Mouse (Mus musculus) MEL (cell line): ENCODE data around the gene Ica1l. TPM values are rescaled to one million over a fixed set of nuclear protein-coding genes. Genes with fewer than 3 reads are reported as not detected.

ENCODE experiments used
- DNase-seq: peaks from one replicate; pipeline ENCODE4 v3.0.0; 2011; ENCODE audit warnings: low read depth, low spot score
- H3K27ac ChIP-seq: 2 replicates; pipeline ENCODE4 v1.5.1; 2012; ENCODE audit warnings: low read depth, mild to moderate bottlenecking, control low read depth, low read length, moderate library complexity; ENCODE audit not compliant: control insufficient read depth
- H3K27me3 ChIP-seq, 2 experiments: fragments of 150-350 bp in 1 of 2; sonication (generic) in 1 of 2; 2 replicates each; pipeline ENCODE4 v1.6.1; 2012; ENCODE audit warnings: low read length in 2 of 2, mild to moderate bottlenecking in 2 of 2, improper control_type of control experiment in 1 of 2, moderate library complexity in 1 of 2; ENCODE audit not compliant: insufficient read depth in 2 of 2, control insufficient read depth in 1 of 2
- H3K36me3 ChIP-seq, 2 experiments: 2 replicates each; pipeline ENCODE4 v1.6.1; 2012 to 2014; ENCODE audit warnings: low read length in 2 of 2, improper control_type of control experiment in 1 of 2, inconsistent platforms in 1 of 2, mild to moderate bottlenecking in 1 of 2; ENCODE audit not compliant: insufficient read depth in 2 of 2, control insufficient read depth in 1 of 2
- H3K4me1 ChIP-seq, 2 experiments: fragments of 150-350 bp in 1 of 2; sonication (generic) in 1 of 2; 2 replicates each; pipeline ENCODE4 v1.6.1; 2012; ENCODE audit warnings: low read length in 2 of 2, improper control_type of control experiment in 1 of 2, mild to moderate bottlenecking in 1 of 2; ENCODE audit not compliant: insufficient read depth in 2 of 2, control insufficient read depth in 1 of 2
- H3K4me3 ChIP-seq, 2 experiments: fragments of 150-350 bp in 1 of 2; sonication (generic) in 1 of 2; 2 replicates each; pipeline ENCODE4 v1.5.1; 2012; ENCODE audit warnings: low read depth in 2 of 2, low read length in 2 of 2, mild to moderate bottlenecking in 2 of 2, moderate library complexity in 2 of 2, control low read depth in 1 of 2, improper control_type of control experiment in 1 of 2; ENCODE audit not compliant: control insufficient read depth in 1 of 2, insufficient read depth in 1 of 2
- H3K79me2 ChIP-seq: 2 replicates; pipeline ENCODE4 v1.6.1; 2012; ENCODE audit warnings: mild to moderate bottlenecking, low read length, moderate library complexity; ENCODE audit not compliant: control insufficient read depth, poor library complexity, insufficient read depth
- H3K9ac ChIP-seq: 2 replicates; pipeline ENCODE4 v1.6.1; 2012; ENCODE audit warnings: low read depth, mild to moderate bottlenecking, control low read depth, low read length, moderate library complexity; ENCODE audit not compliant: control insufficient read depth, poor library complexity, severe bottlenecking
- H3K9me3 ChIP-seq: fragments of 150-350 bp; sonication (generic); replicated peaks from 2 replicates; pipeline ENCODE4 v1.6.1; 2012; ENCODE audit warnings: mild to moderate bottlenecking, low read length, improper control_type of control experiment, moderate library complexity; ENCODE audit not compliant: insufficient read depth
- CHD1 ChIP-seq: IDR thresholded peaks from 2 replicates; pipeline ENCODE4 v1.6.1; 2012; ENCODE audit warnings: low read depth, mild to moderate bottlenecking, inconsistent platforms, low read length, improper control_type of control experiment
- CHD2 ChIP-seq: IDR thresholded peaks from 2 replicates; pipeline ENCODE4 v1.6.1; 2011; ENCODE audit warnings: low read length, improper control_type of control experiment
- CTCF ChIP-seq, 3 experiments: IDR thresholded peaks in 2 of 3; conservative IDR thresholded peaks in 1 of 3; 2 replicates each; pipeline ENCODE4 v1.5.1; 2011 to 2012; ENCODE audit warnings: low read length in 3 of 3, low read depth in 2 of 3, mild to moderate bottlenecking in 2 of 3, improper control_type of control experiment in 1 of 3, inconsistent platforms in 1 of 3, mixed read lengths in 1 of 3, moderate library complexity in 1 of 3; ENCODE audit not compliant: control insufficient read depth in 1 of 3, insufficient read depth in 1 of 3, poor library complexity in 1 of 3, severe bottlenecking in 1 of 3
- E2F4 ChIP-seq: IDR thresholded peaks from 2 replicates; pipeline ENCODE4 v1.6.1; 2011; ENCODE audit warnings: low read depth, low read length, improper control_type of control experiment, borderline replicate concordance
- ETS1 ChIP-seq: IDR thresholded peaks from 2 replicates; pipeline ENCODE4 v1.6.1; 2012; ENCODE audit warnings: low read depth, mild to moderate bottlenecking, inconsistent platforms, low read length, improper control_type of control experiment, moderate library complexity
- GABPA ChIP-seq: IDR thresholded peaks from 2 replicates; pipeline ENCODE4 v1.6.1; 2012; ENCODE audit warnings: low read depth, mild to moderate bottlenecking, inconsistent platforms, low read length, improper control_type of control experiment, moderate library complexity
- JUND ChIP-seq: IDR thresholded peaks from 2 replicates; pipeline ENCODE4 v1.6.1; 2011; ENCODE audit warnings: low read depth, mild to moderate bottlenecking, improper control_type of control experiment, low read length
- KAT2A ChIP-seq: conservative IDR thresholded peaks from 2 replicates; pipeline ENCODE4 v1.6.1; 2012; ENCODE audit warnings: low read depth, low read length, improper control_type of control experiment, inconsistent platforms
- MAFK ChIP-seq: IDR thresholded peaks from 2 replicates; pipeline ENCODE4 v1.6.1; 2011; ENCODE audit warnings: low read depth, mild to moderate bottlenecking, low read length, improper control_type of control experiment, borderline replicate concordance
- MAX ChIP-seq: IDR thresholded peaks from 2 replicates; pipeline ENCODE4 v1.6.1; 2011; ENCODE audit warnings: low read length, improper control_type of control experiment
- MAZ ChIP-seq: IDR thresholded peaks from 2 replicates; pipeline ENCODE4 v1.6.1; 2012; ENCODE audit warnings: low read depth, mild to moderate bottlenecking, inconsistent platforms, low read length, improper control_type of control experiment
- MEF2A ChIP-seq: IDR thresholded peaks from 2 replicates; pipeline ENCODE4 v1.6.1; 2014; ENCODE audit warnings: low read depth, mild to moderate bottlenecking, inconsistent platforms, low read length, improper control_type of control experiment; ENCODE audit not compliant: poor library complexity, insufficient replicate concordance, severe bottlenecking; ENCODE audit errors: extremely low read depth
- MYC ChIP-seq: IDR thresholded peaks from 2 replicates; pipeline ENCODE4 v1.6.1; 2011; ENCODE audit warnings: low read depth, mild to moderate bottlenecking, low read length, improper control_type of control experiment, moderate library complexity
- NELFE ChIP-seq: IDR thresholded peaks from 2 replicates; pipeline ENCODE4 v1.6.1; 2011; ENCODE audit warnings: low read depth, low read length, improper control_type of control experiment
- NRF1 ChIP-seq: IDR thresholded peaks from 2 replicates; pipeline ENCODE4 v1.6.1; 2014; ENCODE audit warnings: low read depth, mild to moderate bottlenecking, inconsistent platforms, low read length, improper control_type of control experiment, moderate library complexity; ENCODE audit not compliant: poor library complexity, insufficient read depth, severe bottlenecking
- POLR2A ChIP-seq, 2 experiments: IDR thresholded peaks; 2 replicates each; pipeline ENCODE4 v1.6.1; 2011 to 2012; ENCODE audit warnings: low read length in 2 of 2, mild to moderate bottlenecking in 2 of 2, control low read depth in 1 of 2, improper control_type of control experiment in 1 of 2, low read depth in 1 of 2, moderate library complexity in 1 of 2; ENCODE audit not compliant: control insufficient read depth in 1 of 2, insufficient read depth in 1 of 2, poor library complexity in 1 of 2
- POLR2AphosphoS2 ChIP-seq: IDR thresholded peaks from 2 replicates; pipeline ENCODE4 v1.6.1; 2011; ENCODE audit warnings: low read length, improper control_type of control experiment
- POLR2AphosphoS5 ChIP-seq: IDR thresholded peaks from 2 replicates; pipeline ENCODE4 v1.6.1; 2012; ENCODE audit warnings: low read depth, borderline replicate concordance, mild to moderate bottlenecking, inconsistent platforms, low read length, moderate library complexity, mixed read lengths
- RAD21 ChIP-seq: IDR thresholded peaks from 2 replicates; pipeline ENCODE4 v1.6.1; 2011; ENCODE audit warnings: mild to moderate bottlenecking, low read depth, low read length, improper control_type of control experiment
- RCOR1 ChIP-seq: IDR thresholded peaks from 2 replicates; pipeline ENCODE4 v1.6.1; 2012; ENCODE audit warnings: low read depth, mild to moderate bottlenecking, inconsistent platforms, low read length, improper control_type of control experiment
- SIN3A ChIP-seq: IDR thresholded peaks from 2 replicates; pipeline ENCODE4 v1.6.1; 2012; ENCODE audit warnings: low read length, improper control_type of control experiment, inconsistent platforms
- TAL1 ChIP-seq: IDR thresholded peaks from 2 replicates; pipeline ENCODE4 v1.6.1; 2012; ENCODE audit warnings: mild to moderate bottlenecking, inconsistent platforms, low read length, moderate library complexity, mixed read lengths
- TBP ChIP-seq: IDR thresholded peaks from 2 replicates; pipeline ENCODE4 v1.8.0; 2011; ENCODE audit warnings: low read depth, low read length, improper control_type of control experiment
- UBTF ChIP-seq: IDR thresholded peaks from 2 replicates; pipeline ENCODE4 v1.6.1; 2012; ENCODE audit warnings: low read depth, mild to moderate bottlenecking, inconsistent platforms, low read length, improper control_type of control experiment, moderate library complexity, borderline replicate concordance; ENCODE audit not compliant: insufficient read depth
- USF1 ChIP-seq: IDR thresholded peaks from 2 replicates; pipeline ENCODE4 v1.6.1; 2014; ENCODE audit warnings: low read depth, mild to moderate bottlenecking, inconsistent platforms, low read length, improper control_type of control experiment, moderate library complexity
- USF2 ChIP-seq, 2 experiments: IDR thresholded peaks; 2 replicates each; pipeline ENCODE4 v1.6.1; 2011 to 2012; ENCODE audit warnings: improper control_type of control experiment in 2 of 2, low read length in 2 of 2, borderline replicate concordance in 1 of 2, inconsistent platforms in 1 of 2, low read depth in 1 of 2, mild to moderate bottlenecking in 1 of 2; ENCODE audit not compliant: insufficient read depth in 1 of 2
- ZC3H11A ChIP-seq: IDR thresholded peaks from 2 replicates; pipeline ENCODE4 v1.6.1; 2012; ENCODE audit warnings: low read depth, mild to moderate bottlenecking, inconsistent platforms, low read length, improper control_type of control experiment
- ZKSCAN1 ChIP-seq: IDR thresholded peaks from 2 replicates; pipeline ENCODE4 v1.6.1; 2012; ENCODE audit warnings: low read depth, mild to moderate bottlenecking, inconsistent platforms, low read length, improper control_type of control experiment, moderate library complexity
- ZMIZ1 ChIP-seq: IDR thresholded peaks from 2 replicates; pipeline ENCODE4 v1.6.1; 2012; ENCODE audit warnings: low read depth, mild to moderate bottlenecking, inconsistent platforms, low read length, improper control_type of control experiment, moderate library complexity
- ZNF384 ChIP-seq: IDR thresholded peaks from 2 replicates; pipeline ENCODE4 v1.6.1; 2012; ENCODE audit warnings: low read depth, mild to moderate bottlenecking, inconsistent platforms, low read length, improper control_type of control experiment
- polyA plus RNA-seq, 2 experiments: library from polyadenylated mRNA; stranded (reverse) in 1 of 2; unstranded in 1 of 2; fragments of >175 nt in 1 of 2; fragments of >200 nt in 1 of 2; gene quantifications; 2 replicates each; pipeline versions ENCODE4 v1.2.1 to v1.2.4; 2012; ENCODE audit warnings: low replicate concordance in 2 of 2, low read depth in 1 of 2; ENCODE audit not compliant: insufficient read length in 2 of 2, insufficient read depth in 1 of 2, missing spikeins in 1 of 2
- total RNA-seq: library from RNA; depleted of rRNA; stranded (reverse); fragments of 300-350 nt; gene quantifications from 2 replicates; pipeline ENCODE4 v1.2.3, GENCODE M21; 2012

Gene Ica1l
- total and polyA plus RNA-seq, 3 experiments = 4.9 to 6.2 TPM; not detected in 1

- no peak overlapping the region for H3K9ac ChIP-seq
- no peak overlapping the region for H3K27ac ChIP-seq
- DNase-seq = no peak
- H3K79me2 ChIP-seq = no peaks in the 10 kb centered on the region
- TF ChIP-seq RAD21 = no peak
- no peak for TF ChIP-seq USF2 (IDR thresholded peaks at IDR 0.05; ENCODE audit: borderline replicate concordance in 1 of 2, insufficient read depth in 1 of 2, low read depth in 1 of 2, low read length in 2 of 2)
- TF ChIP-seq CTCF (IDR thresholded peaks at IDR 0.05 in 2 of 3, conservative IDR thresholded peaks at IDR 0.05 in 1 of 3; ENCODE audit: control insufficient read depth in 1 of 3, insufficient read depth in 1 of 3, low read depth in 2 of 3, low read length in 3 of 3, poor library complexity in 1 of 3, severe bottlenecking in 1 of 3) = no peak
- TF ChIP-seq, all 39 proteins: peak for 0
- H3K4me3 ChIP-seq = no peak overlapping the region
- H3K9me3 ChIP-seq = no peaks in the 10 kb centered on the region
- H3K4me1 ChIP-seq = peaks cover 0 to 4% of the 10 kb centered on the region in 2 experiments; a peak in 2 of 4 replicates
- H3K27me3 ChIP-seq = no peaks in the 10 kb centered on the region
- H3K36me3 ChIP-seq = no peaks in the 10 kb centered on the region
Measured at GRCm38 (mm10) chr1:60035044-60035443, 7.9 kb downstream of the Ica1l start.

DNA sequence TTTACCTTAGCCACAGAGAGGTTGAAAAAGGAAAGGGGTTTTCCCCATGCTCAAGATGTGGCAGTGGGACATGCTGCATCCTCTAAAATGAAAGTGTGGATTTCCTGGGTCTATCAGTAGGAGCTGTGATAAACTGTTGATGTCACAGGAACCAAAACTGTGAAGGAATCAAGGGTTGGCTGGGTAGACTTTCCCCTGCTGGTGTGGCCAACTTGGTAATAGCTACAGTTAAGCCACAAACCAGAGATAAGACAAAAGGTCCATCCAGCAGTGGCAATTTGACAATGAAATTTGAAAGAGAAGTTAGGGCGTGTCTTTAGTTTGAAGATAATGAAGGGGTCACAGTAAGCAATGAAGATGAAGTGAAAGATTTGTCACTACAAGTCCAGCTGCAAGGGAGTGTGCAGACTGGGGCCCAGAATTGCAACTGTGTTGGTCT lies 25.9 kb downstream of the Ica1l start:
- H3K79me2 ChIP-seq = peaks cover 1% of the 10 kb centered on the region; the same call in 1 of the 2 replicates
- DNase-seq = peak; percentile 94
- no peaks in the 10 kb centered on the region for H3K27me3 ChIP-seq
- peaks cover 15 to 26% of the 10 kb centered on the region in 2 experiments for H3K4me1 ChIP-seq
- no peaks in the 10 kb centered on the region for H3K9me3 ChIP-seq
- peak overlapping the region; percentile 99 for H3K27ac ChIP-seq
- peak overlapping the region; percentile 37 to 64 for H3K4me3 ChIP-seq
- peaks cover 0 to 31% of the 10 kb centered on the region in 2 experiments; a peak in 2 of 4 replicates for H3K36me3 ChIP-seq
- peak overlapping the region; percentile 78 for H3K9ac ChIP-seq
- peak; percentile 98 for TF ChIP-seq ETS1
- TF ChIP-seq E2F4 = no peak
- TF ChIP-seq KAT2A = peak; percentile 14; the same call in 1 of the 2 replicates
- TF ChIP-seq CTCF (IDR thresholded peaks at IDR 0.05 in 2 of 3, conservative IDR thresholded peaks at IDR 0.05 in 1 of 3; ENCODE audit: control insufficient read depth in 1 of 3, insufficient read depth in 1 of 3, low read depth in 2 of 3, low read length in 3 of 3, poor library complexity in 1 of 3, severe bottlenecking in 1 of 3) = no peak
- peak; percentile 60 for TF ChIP-seq NELFE
- TF ChIP-seq TBP = peak; percentile 84
- TF ChIP-seq POLR2A (IDR thresholded peaks at IDR 0.05; ENCODE audit: control insufficient read depth in 1 of 2, insufficient read depth in 1 of 2, low read depth in 1 of 2, low read length in 2 of 2, poor library complexity in 1 of 2) = peak in 1 of 2 experiments; percentile 65; a peak in 2 of 4 replicates
- TF ChIP-seq POLR2AphosphoS5 = no peak
- peak; percentile 77 for TF ChIP-seq RCOR1
- TF ChIP-seq MAFK = no peak; the same call in 1 of the 2 replicates
- TF ChIP-seq CHD1 = no peak
- no peak for TF ChIP-seq ZC3H11A
- no peak for TF ChIP-seq NRF1
- TF ChIP-seq USF2 (IDR thresholded peaks at IDR 0.05; ENCODE audit: borderline replicate concordance in 1 of 2, insufficient read depth in 1 of 2, low read depth in 1 of 2, low read length in 2 of 2) = no peak
- peak; percentile 76; the same call in 1 of the 2 replicates for TF ChIP-seq ZMIZ1
- no peak; the same call in 1 of the 2 replicates for TF ChIP-seq POLR2AphosphoS2
- no peak for TF ChIP-seq MAZ
- TF ChIP-seq ZNF384 = no peak
- no peak for TF ChIP-seq USF1
- no peak for TF ChIP-seq JUND
- TF ChIP-seq ZKSCAN1 = no peak
- no peak for TF ChIP-seq GABPA
- no peak; the same call in 1 of the 2 replicates for TF ChIP-seq MAX
- TF ChIP-seq MYC = peak; percentile 89
- no peak for TF ChIP-seq TAL1
- TF ChIP-seq SIN3A = peak; percentile 91
- no peak for TF ChIP-seq MEF2A
- TF ChIP-seq UBTF = no peak
- no peak for TF ChIP-seq CHD2
